Mouse (Mus musculus): Measurements from ENCODE around the gene Gm5269.

GRCm38 (mm10) chr1:45894168-45894912, 4.3 kb upstream of the Gm5269 start:
- TF ChIP-seq CHD2 (IDR thresholded peaks at IDR 0.05; ENCODE audit: low read depth, low read length), result no peak
- TF ChIP-seq MAFK (IDR thresholded peaks at IDR 0.05; ENCODE audit: insufficient read depth, low read depth, low read length), result no peak
- no peak for TF ChIP-seq ZC3H11A (IDR thresholded peaks at IDR 0.05; ENCODE audit: borderline replicate concordance, low read depth, low read length)

Measured in ES-E14 (cell line).